Mouse (Mus musculus) T-helper 1 cell (primary cell): ENCODE data around the gene Psma6.

Experiments used
- in situ Hi-C: fragments of 300-600 bp; cut with MboI, MseI; formaldehyde crosslinking; loops from one replicate; pipeline ENCODE4 v1.15.1; 2025; ENCODE audit warnings: high pct_unique_total_duplicates

Gene Psma6

DNA sequence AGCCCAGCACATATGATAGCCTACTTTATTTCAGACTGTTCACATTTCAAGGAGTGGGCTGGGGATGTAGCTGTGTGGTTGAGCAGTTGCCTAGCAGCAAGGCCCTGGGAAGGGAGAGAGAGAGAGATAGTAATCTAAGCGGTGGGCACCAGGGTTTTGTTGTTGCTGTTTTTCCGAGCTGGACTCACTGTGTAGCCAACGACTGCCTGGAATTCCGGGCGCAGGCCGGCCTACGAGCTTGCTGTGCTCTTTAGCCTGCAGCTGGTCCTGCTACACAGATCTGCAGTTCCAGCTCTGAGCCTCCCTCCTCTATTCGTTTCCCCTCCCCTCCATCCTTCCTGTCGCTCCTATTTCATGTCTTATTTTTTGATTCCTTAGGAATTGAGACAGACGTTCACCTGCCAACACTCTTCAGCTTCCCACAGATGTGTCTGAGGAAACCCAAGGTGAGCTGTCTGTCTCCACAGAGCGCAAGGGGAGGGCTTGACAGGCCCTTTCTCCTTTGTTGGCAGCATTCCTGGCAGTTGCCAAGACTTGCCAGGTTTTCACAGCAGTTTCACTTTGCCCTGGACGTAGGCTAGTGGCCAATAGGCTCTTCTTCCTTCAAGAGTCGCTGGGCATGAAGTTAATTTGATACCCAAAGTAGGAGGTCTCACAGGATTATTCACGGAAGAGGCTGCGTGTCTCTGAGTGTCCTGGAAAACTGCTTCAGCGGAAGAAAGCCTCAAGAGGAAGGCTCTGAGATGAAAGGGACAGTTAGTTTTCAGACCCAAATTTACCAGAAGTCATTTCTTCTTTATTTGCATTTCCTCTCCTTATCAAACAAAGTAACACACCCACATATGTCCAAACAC lies 80.2 kb downstream of the Psma6 start:
- in situ Hi-C loops: no loop called here

DNA sequence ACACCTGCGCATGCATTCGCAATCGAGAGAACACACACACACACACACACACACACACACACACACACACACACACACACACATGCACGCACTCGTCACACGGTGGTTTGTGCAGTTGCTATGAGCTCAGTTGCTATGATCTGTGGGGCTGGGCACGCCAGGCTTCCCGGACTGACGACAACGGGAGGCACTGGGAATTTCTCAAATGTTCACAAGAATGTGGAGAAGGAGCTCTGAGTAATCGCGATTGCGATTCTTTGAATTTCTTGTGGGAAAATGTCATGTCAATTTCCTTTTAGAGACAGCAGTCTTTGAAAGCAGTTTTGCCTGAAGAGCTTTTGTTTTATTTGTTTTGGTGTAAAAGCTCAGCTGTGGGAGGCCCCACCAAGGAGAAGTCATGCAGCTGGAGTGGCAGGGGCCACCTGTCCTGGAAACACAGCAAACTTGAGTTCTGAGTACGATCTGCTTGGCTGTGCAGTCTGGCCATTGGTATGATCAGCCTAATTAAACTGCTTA lies 80.9 kb downstream of the Psma6 start:
- in situ Hi-C loops: no loop called here

DNA sequence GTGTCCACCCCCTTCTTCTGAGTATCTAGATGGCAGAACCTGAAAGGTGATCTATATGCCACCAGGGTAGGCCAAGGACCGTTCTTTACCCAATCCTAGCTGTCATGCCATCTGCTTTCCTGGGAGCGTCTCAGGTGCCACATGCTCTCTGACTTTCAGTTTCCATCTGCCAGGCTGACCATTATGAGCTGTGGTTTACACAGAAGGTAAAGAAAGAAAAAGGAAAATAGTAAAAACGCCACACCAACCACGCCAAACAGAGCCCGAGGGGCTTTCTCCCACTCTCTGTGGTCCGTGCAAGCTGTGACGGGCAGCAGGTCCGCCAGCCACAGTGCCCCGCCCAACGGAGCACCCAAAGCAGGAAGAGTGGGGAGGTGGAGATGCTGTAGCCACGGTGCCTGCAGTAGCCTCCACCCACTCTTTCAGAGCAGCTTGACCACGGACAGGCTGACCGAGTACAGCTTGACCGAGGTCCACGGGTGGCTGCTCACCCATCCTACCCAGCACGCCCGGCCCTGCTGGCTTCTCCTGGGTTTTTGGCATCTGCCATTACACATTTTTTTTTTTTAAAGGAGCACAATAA lies 81.5 kb downstream of the Psma6 start:
- in situ Hi-C loops: no loop called here

DNA sequence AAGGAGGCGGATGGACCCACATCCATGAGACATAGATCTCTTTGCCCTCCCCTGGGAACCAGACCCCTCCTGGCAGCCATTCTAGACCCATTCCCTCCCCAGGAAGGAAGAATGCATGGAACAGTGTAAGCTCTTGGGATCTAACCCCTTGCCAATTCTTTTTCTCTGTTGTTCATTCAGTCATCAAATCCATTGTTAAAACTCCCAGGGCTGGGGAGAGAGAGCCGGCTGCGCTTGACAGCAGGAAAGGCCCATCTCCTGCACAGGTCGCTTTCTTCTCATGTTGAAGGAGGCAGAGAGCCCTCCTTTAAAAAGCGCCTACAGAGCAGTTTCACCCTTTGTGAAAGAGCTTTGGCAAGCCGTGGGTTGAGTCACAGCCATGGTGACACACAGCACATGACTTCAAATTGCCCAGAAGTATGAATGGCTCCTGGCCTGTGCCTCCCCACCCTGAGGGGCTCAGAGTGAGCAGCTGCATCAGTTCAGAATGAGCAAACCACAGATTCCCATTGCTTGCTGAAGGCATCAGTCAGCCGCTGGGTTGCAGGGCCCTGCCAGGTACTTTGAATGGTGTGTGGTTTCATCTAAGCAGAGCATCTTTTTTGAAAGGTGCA lies 82.2 kb downstream of the Psma6 start:
- in situ Hi-C loops: no loop called here

DNA sequence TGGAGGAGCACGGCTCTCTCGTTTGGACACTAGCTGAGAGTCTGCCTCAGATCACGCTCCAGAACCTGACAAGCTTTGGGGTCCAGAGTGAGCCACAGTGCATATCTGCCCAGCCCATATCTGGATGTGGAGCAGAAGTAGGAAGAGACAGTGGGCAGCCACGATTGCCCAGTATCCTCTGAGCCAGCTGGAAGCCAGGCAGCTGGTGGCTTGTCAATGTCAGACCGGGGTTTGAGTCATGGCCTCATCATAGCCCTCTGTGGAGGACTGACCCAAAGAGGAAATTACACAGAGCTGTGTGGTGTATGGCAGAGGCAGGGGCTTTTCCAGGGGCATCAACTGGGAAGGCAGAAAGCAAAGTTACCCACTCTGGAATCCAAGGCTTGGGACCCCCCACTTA lies 82.8 kb downstream of the Psma6 start:
- in situ Hi-C loops: no loop called here

DNA sequence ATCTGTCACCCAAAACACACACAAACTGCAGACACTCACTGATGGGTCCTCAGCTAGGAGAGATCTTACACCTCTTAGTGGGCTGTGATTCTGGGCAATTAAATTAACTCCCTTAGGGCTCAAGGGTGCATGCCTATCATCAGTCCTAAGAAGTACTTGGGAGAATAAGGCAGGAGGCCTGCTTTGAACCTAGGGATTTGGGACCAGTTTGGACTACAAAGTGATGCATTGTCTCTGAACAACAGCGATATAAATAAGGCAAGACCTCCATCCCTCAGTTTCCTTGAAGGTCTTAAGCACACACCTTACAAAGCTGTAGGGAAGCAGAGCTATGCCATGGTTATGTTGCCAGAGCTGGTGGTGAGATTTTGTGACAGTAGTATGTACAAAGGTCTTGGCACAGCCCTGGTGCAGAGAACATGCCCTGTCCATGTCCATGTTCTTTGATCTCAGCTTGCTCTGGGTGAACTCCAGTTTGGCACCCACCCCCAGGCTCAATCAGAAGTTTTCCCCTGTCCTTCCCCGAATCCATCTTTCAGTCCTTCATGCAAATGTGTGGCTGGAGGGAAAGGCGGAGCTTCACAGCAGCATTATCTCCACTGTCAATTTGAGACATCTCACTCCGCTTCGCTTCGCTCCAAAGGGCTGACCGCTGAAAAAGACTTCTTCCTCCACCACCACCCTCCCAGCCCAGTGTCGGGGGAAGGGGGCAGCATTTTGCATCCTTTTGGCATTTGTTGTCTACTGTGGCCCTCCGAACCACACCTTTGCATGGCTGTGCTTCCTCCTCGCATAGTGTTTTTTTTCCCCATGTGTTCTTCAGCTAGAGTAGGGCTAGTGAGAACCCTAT lies 83.5 kb downstream of the Psma6 start:
- in situ Hi-C loops: no loop called here
